Mouse (Mus musculus) testis, adult 2 months (tissue): Measurements from ENCODE around the gene Scyl2.
"Not testable (repeated sequence)": the region's sequence is repeated elsewhere in the genome, so short reads cannot be mapped to it uniquely, and the experiment has no call there.

Source experiments
- CTCF ChIP-seq: fragments of 200-500 bp; IDR thresholded peaks from 2 replicates; pipeline ENCODE4 v1.5.1; 2012; ENCODE audit warnings: low read depth, mild to moderate bottlenecking, inconsistent platforms, low read length, moderate library complexity; ENCODE audit not compliant: control insufficient read depth, insufficient read depth, insufficient replicate concordance
- POLR2A ChIP-seq: fragments of 200-500 bp; IDR thresholded peaks from 2 replicates; pipeline ENCODE4 v1.6.1; 2012; ENCODE audit warnings: low read depth, mild to moderate bottlenecking, inconsistent platforms, low read length, moderate library complexity; ENCODE audit not compliant: control insufficient read depth

DNA sequence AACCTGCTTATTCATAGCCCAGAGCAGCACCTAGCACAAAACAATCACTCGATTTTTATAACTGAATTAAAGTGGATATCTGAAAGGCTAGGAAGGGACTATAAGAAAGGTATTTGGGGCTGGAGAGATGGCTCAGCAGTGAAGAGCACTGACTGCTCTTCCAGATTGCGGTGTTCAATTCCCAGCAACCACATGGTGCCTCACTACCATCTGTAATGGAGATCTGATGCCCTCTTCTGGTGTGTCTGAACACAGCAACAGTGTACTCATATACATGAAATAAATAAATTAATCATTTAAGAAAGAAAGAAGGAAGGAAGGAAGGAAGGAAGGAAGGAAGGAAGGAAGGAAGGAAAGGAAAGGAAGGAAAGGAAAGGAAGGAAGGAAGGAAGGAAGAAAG is 10.2 kb upstream of the Scyl2 start:
- not testable (repeated sequence) for TF ChIP-seq CTCF, POLR2A
